Mouse (Mus musculus): ENCODE data around the gene Usp47.

DNA sequence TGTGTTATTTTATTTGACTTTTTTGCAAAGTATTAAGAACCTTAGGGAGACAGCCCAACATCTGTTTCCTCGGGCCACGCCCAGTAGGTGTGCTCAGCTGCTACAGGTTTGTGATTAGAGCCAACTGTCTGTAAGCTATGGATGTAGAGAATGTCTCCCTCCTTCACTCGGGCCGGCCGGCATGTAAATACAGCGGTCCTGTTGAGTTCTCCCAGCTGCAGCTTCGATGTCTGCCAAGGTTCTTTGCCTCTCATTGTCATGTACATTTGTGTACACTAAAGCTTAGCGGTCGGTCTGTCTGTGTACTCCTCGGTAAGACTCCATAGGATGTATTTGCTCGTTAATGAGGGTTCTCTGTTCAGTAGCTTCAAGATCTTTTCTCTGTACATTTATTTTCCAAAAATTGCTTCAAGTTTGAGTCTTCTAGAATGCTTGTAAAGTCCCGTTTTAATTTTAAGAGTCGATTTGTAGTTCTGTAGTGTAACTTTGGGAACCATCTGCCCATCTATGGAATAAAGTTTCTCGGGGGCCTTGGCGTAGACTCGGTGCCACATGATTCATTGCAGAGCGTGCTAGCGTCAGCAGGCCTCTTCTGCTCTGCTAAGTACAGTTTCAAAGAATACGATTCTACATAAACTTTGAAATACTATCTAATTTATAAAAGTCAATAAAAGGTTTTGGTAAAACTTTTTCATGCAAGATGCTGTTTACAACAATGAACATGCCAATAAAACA lies 87.5 kb downstream of the Usp47 start:
- TF ChIP-seq CTCF (IDR thresholded peaks at IDR 0.05; ENCODE audit: low read depth, low read length) (no peak), POLR2AphosphoS5 (IDR thresholded peaks at IDR 0.05; ENCODE audit: insufficient replicate concordance, low read depth, low read length) (no peak), GATA1 (IDR thresholded peaks at IDR 0.05; ENCODE audit: borderline replicate concordance, low read length) (no peak), GATA2 (IDR thresholded peaks at IDR 0.05; ENCODE audit: borderline replicate concordance, low read depth, low read length) (no peak), TAL1 (conservative IDR thresholded peaks at IDR 0.05; ENCODE audit: low read depth, low read length) (no peak)

All from G1E (cell line).